Mouse (Mus musculus): ENCODE results near the gene Abhd18. TPM values are rescaled to one million over a fixed set of nuclear protein-coding genes. Genes with fewer than 3 reads are reported as not detected.
"Not testable (repeated sequence)": the region's sequence is repeated elsewhere in the genome, so short reads cannot be mapped to it uniquely, and the experiment has no call there.

Abhd18 gene
- polyA plus RNA-seq (2014; fragmentation: Nextera tagmentation; extraction: Ambion mirVana): 5.8 and 6.3 TPM in 2 replicates

GRCm38 (mm10) chr3:40846957-40847017 lies at the start of gene Abhd18:
TSS of gene Abhd18 (plus strand) at chr3:40846970.
- peak within 1 kb of the TSS; percentile 58 for H3K9ac ChIP-seq
- not testable (repeated sequence) for DNase-seq; H3K36me3 ChIP-seq (ENCODE audit: insufficient read depth); H3K9me3 ChIP-seq (ENCODE audit: low read depth, low read length); H3K4me1 ChIP-seq (ENCODE audit: insufficient read depth); H3K27me3 ChIP-seq (ENCODE audit: insufficient read depth, low read length); ATAC-seq (ENCODE audit: insufficient read depth)
- H3K4me3 ChIP-seq (ENCODE audit: low read depth, low read length): peak within 1 kb of the TSS; percentile 46
- H3K27ac ChIP-seq (ENCODE audit: low read depth): peak within 1 kb of the TSS; percentile 69; the same call in 1 of the 2 replicates
- WGBS: no CpG with 5 or more reads among the region's 4 CpGs
- peak within 1 kb of the TSS; percentile 71 for H3K4me2 ChIP-seq

GRCm38 (mm10) chr3:40798054-40798453 lies 48.7 kb upstream of the Abhd18 start:
- Histone ChIP-seq H3K4me2 (no peak overlapping the region), H3K27ac (ENCODE audit: low read depth) (no peak overlapping the region), H3K4me3 (ENCODE audit: low read depth, low read length) (no peak overlapping the region), H3K27me3 (ENCODE audit: insufficient read depth, low read length) (no peaks in the 10 kb centered on the region), H3K9ac (no peak overlapping the region), H3K4me1 (ENCODE audit: insufficient read depth) (peaks cover 4% of the 10 kb centered on the region), H3K36me3 (ENCODE audit: insufficient read depth) (peaks cover 13% of the 10 kb centered on the region), H3K9me3 (ENCODE audit: low read depth, low read length) (no peaks in the 10 kb centered on the region)
- no peak for ATAC-seq (ENCODE audit: insufficient read depth)
- TF ChIP-seq CTCF (IDR thresholded peaks at IDR 0.05; ENCODE audit: low read depth): no peak
- WGBS: 51% methylated on average over 1 of the region's 1 CpGs
- DNase-seq: no peak

- no peak for ATAC-seq (ENCODE audit: insufficient read depth)
- Histone ChIP-seq H3K36me3 (ENCODE audit: insufficient read depth) (peaks cover 15% of the 10 kb centered on the region), H3K4me1 (ENCODE audit: insufficient read depth) (peaks cover 4% of the 10 kb centered on the region), H3K27me3 (ENCODE audit: insufficient read depth, low read length) (no peaks in the 10 kb centered on the region), H3K9me3 (ENCODE audit: low read depth, low read length) (no peaks in the 10 kb centered on the region), H3K27ac (ENCODE audit: low read depth) (no peak overlapping the region), H3K4me3 (ENCODE audit: low read depth, low read length) (no peak overlapping the region), H3K9ac (no peak overlapping the region), H3K4me2 (no peak overlapping the region)
- TF ChIP-seq CTCF (IDR thresholded peaks at IDR 0.05; ENCODE audit: low read depth): peak; percentile 50
- peak; percentile 72 for DNase-seq
- 35% methylated on average over 7 of the region's 7 CpGs for WGBS
These were observed 48.3 kb upstream of the Abhd18 start for GRCm38 (mm10) chr3:40798500-40798899.

- DNase-seq (peak; percentile 99), ATAC-seq (ENCODE audit: insufficient read depth) (peak; percentile 98)
- Histone ChIP-seq H3K9ac (peak within 1 kb of the TSS; percentile 93), H3K36me3 (ENCODE audit: insufficient read depth) (peaks cover 19% of the 10 kb centered on the region), H3K4me1 (ENCODE audit: insufficient read depth) (peaks cover 4% of the 10 kb centered on the region), H3K4me2 (peak within 1 kb of the TSS; percentile 78), H3K27me3 (ENCODE audit: insufficient read depth, low read length) (no peaks in the 10 kb centered on the region), H3K9me3 (ENCODE audit: low read depth, low read length) (no peaks in the 10 kb centered on the region), H3K4me3 (ENCODE audit: low read depth, low read length) (peak within 1 kb of the TSS; percentile 94), H3K27ac (ENCODE audit: low read depth) (peak within 1 kb of the TSS; percentile 87)
- no peak for TF ChIP-seq CTCF (IDR thresholded peaks at IDR 0.05; ENCODE audit: low read depth)
- WGBS: 3% methylated on average over 66 of the region's 66 CpGs
These were observed 47.0 kb upstream of the Abhd18 start, which contains the start of gene Plk4 for GRCm38 (mm10) chr3:40799530-40800372. TSS of gene Plk4 (plus strand) at chr3:40800019.

GRCm38 (mm10) chr3:40800373-40800823 lies 46.4 kb upstream of the Abhd18 start:
- Histone ChIP-seq H3K4me2 (peak overlapping the region; percentile 78), H3K4me3 (ENCODE audit: low read depth, low read length) (peak overlapping the region; percentile 94), H3K4me1 (ENCODE audit: insufficient read depth) (peaks cover 4% of the 10 kb centered on the region), H3K9ac (peak overlapping the region; percentile 93), H3K36me3 (ENCODE audit: insufficient read depth) (peaks cover 25% of the 10 kb centered on the region), H3K27ac (ENCODE audit: low read depth) (peak overlapping the region; percentile 87), H3K27me3 (ENCODE audit: insufficient read depth, low read length) (no peaks in the 10 kb centered on the region), H3K9me3 (ENCODE audit: low read depth, low read length) (no peaks in the 10 kb centered on the region)
- TF ChIP-seq CTCF (IDR thresholded peaks at IDR 0.05; ENCODE audit: low read depth): no peak
- ATAC-seq (ENCODE audit: insufficient read depth) (peak; percentile 79), DNase-seq (peak; percentile 55)
- whole genome bisulfite sequencing: under 1% methylated on average over 36 of the region's 37 CpGs

- Histone ChIP-seq H3K4me2 (no peak overlapping the region), H3K4me3 (ENCODE audit: low read depth, low read length) (no peak overlapping the region), H3K4me1 (ENCODE audit: insufficient read depth) (no peaks in the 10 kb centered on the region), H3K9ac (no peak overlapping the region), H3K36me3 (ENCODE audit: insufficient read depth) (peaks cover 72% of the 10 kb centered on the region), H3K9me3 (ENCODE audit: low read depth, low read length) (no peaks in the 10 kb centered on the region), H3K27ac (ENCODE audit: low read depth) (no peak overlapping the region), H3K27me3 (ENCODE audit: insufficient read depth, low read length) (no peaks in the 10 kb centered on the region)
- ATAC-seq (ENCODE audit: insufficient read depth) (no peak), DNase-seq (no peak)
- WGBS: 61% methylated on average over 2 of the region's 2 CpGs
- TF ChIP-seq CTCF (IDR thresholded peaks at IDR 0.05; ENCODE audit: low read depth): no peak
These were observed 39.9 kb upstream of the Abhd18 start for GRCm38 (mm10) chr3:40806871-40807270.

- DNase-seq (no peak), ATAC-seq (ENCODE audit: insufficient read depth) (no peak)
- H3K4me1 ChIP-seq (ENCODE audit: insufficient read depth): no peaks in the 10 kb centered on the region
- H3K27me3 ChIP-seq (ENCODE audit: insufficient read depth, low read length): no peaks in the 10 kb centered on the region
- no peak overlapping the region for H3K4me2 ChIP-seq
- no peak for TF ChIP-seq CTCF (IDR thresholded peaks at IDR 0.05; ENCODE audit: low read depth)
- H3K27ac ChIP-seq (ENCODE audit: low read depth): no peak overlapping the region
- H3K9ac ChIP-seq: no peak overlapping the region
- H3K4me3 ChIP-seq (ENCODE audit: low read depth, low read length): no peak overlapping the region
- peaks cover 72% of the 10 kb centered on the region for H3K36me3 ChIP-seq (ENCODE audit: insufficient read depth)
- WGBS: 90% methylated on average over 10 of the region's 10 CpGs
- H3K9me3 ChIP-seq (ENCODE audit: low read depth, low read length): no peaks in the 10 kb centered on the region
These were observed 38.1 kb upstream of the Abhd18 start for GRCm38 (mm10) chr3:40808686-40809085.

Measured in lung, embryonic 14.5 days (tissue).